Comparison of ENCODE assay signal across 9 mouse cellular contexts in the genomic region with DNA sequence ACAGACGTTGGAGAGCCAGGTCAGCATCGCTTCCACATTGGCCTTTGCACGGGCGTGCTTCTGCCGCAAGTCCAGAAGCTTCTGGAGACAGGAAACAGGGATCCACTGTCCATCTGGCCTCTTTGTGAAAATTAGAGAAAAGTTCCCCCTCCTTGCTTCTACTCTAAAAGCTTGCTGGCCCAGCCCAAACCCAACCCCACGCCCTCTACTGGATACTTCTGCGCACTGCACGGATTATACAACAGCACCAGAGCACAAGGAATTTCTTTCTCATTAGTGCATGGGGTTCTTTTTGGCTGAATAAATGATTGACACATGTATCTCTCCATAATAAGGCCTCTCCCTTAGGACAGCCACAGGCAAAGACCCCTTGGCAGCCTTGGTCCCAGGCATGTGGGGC. TPM values are rescaled to one million over a fixed set of nuclear protein-coding genes. Genes with fewer than 3 reads are reported as not detected.
DNase-seq lines count a peak whose midpoint lies in the region; ATAC-seq lines count a peak whose summit lies in the region.
"Had no signal": no experiment of that assay in that cellular context is flagged by ENCODE, and none has a peak within 500 bp of the region (broad histone marks: within the 10 kb centered on the region; RNA-seq: fewer than 3 reads in every experiment).

No protein-coding gene starts in this region.

- ATAC-seq in forebrain, embryonic 16.5 days = no peak
- ATAC-seq in limb, embryonic 11.5 days (ENCODE audit: insufficient number of reproducible peaks, low FRiP score, low TSS enrichment, low read depth) = no peak
- no peak for ATAC-seq in granulocyte monocyte progenitor cell, adult 5-6 weeks (replicated peaks; ENCODE audit: poor library complexity, severe bottlenecking)

- peaks cover 33% of the 10 kb centered on the region for H3K27me3 ChIP-seq in forebrain, embryonic 10.5 days (ENCODE audit: poor library complexity, severe bottlenecking)
- H3K27me3 ChIP-seq in forebrain, embryonic 16.5 days (replicated peaks; ENCODE audit: control insufficient read depth, insufficient read depth, low read length) = 0 out of 2 replicates have a peak, but pooled peaks cover 5% of the 10 kb centered on the region
- H3K27me3 ChIP-seq in limb, embryonic 11.5 days (ENCODE audit: control insufficient read depth, insufficient read depth, low read length) = no peaks in the 10 kb centered on the region

- peaks cover 29% of the 10 kb centered on the region for H3K4me1 ChIP-seq in forebrain, embryonic 10.5 days
- peaks cover 10% of the 10 kb centered on the region for H3K4me1 ChIP-seq in forebrain, embryonic 16.5 days (replicated peaks; ENCODE audit: control insufficient read depth, insufficient read depth, low read length)
- H3K4me1 ChIP-seq in brown adipose tissue, adult 24 weeks (ENCODE audit: control insufficient read depth, insufficient read depth, insufficient read length, low read length) = peaks cover 13% of the 10 kb centered on the region
- H3K4me1 ChIP-seq in limb, embryonic 11.5 days (ENCODE audit: control insufficient read depth, insufficient read depth, low read length) = peaks cover 6% of the 10 kb centered on the region; the same call in 1 of the 2 replicates

- 23% methylated on average over 8 of the region's 8 CpGs for WGBS in forebrain, embryonic 10.5 days
- WGBS in forebrain, embryonic 16.5 days = 33% methylated on average over 8 of the region's 8 CpGs
- WGBS in limb, embryonic 11.5 days = 23% methylated on average over 8 of the region's 8 CpGs

- peak; percentile 30 for DNase-seq in forebrain, embryonic 10.5 days (ENCODE audit: extremely low spot score, low spot score)
- peak; percentile 34 for DNase-seq in ovary, postnatal 14 days (ENCODE audit: low spot score)
- DNase-seq in ovary, adult 18-20 months (ENCODE audit: low spot score) = no peak
- peak; percentile 23 for DNase-seq in gastrocnemius, postnatal 25 days
- DNase-seq in limb, embryonic 11.5 days (ENCODE audit: low spot score) = peak; percentile 48

- H3K4me3 ChIP-seq in forebrain, embryonic 10.5 days = no peak overlapping the region
- H3K4me3 ChIP-seq in forebrain, embryonic 16.5 days (replicated peaks; ENCODE audit: low read length) = no peak overlapping the region
- H3K4me3 ChIP-seq in brown adipose tissue, adult 24 weeks (ENCODE audit: insufficient read depth, low read depth, low read length) = no peak overlapping the region
- no peak overlapping the region for H3K4me3 ChIP-seq in limb, embryonic 11.5 days (ENCODE audit: low read depth, low read length)
- H3K4me3 ChIP-seq: limb, embryonic 12.5 days had no signal

- H3K4me2 ChIP-seq in forebrain, embryonic 16.5 days (ENCODE audit: low read length) = no peak overlapping the region
- H3K4me2 ChIP-seq in limb, embryonic 11.5 days (ENCODE audit: low read depth, severe bottlenecking) = no peak overlapping the region
- H3K4me2 ChIP-seq: limb, embryonic 12.5 days had no signal

- H3K9me3 ChIP-seq in forebrain, embryonic 10.5 days = no peaks in the 10 kb centered on the region
- H3K9me3 ChIP-seq in forebrain, embryonic 16.5 days (ENCODE audit: control insufficient read depth, low read length) = no peaks in the 10 kb centered on the region
- H3K9me3 ChIP-seq in limb, embryonic 11.5 days (ENCODE audit: control insufficient read depth, low read length) = no peaks in the 10 kb centered on the region
- H3K9me3 ChIP-seq: limb, embryonic 12.5 days had no signal

- no peaks in the 10 kb centered on the region for H3K36me3 ChIP-seq in forebrain, embryonic 10.5 days (replicated peaks)
- no peaks in the 10 kb centered on the region for H3K36me3 ChIP-seq in forebrain, embryonic 16.5 days (ENCODE audit: control insufficient read depth, insufficient read depth)
- no peaks in the 10 kb centered on the region for H3K36me3 ChIP-seq in limb, embryonic 11.5 days (ENCODE audit: control insufficient read depth, insufficient read depth, low read length)
- H3K36me3 ChIP-seq: limb, embryonic 12.5 days had no signal

- H3K9ac ChIP-seq in forebrain, embryonic 16.5 days (replicated peaks; ENCODE audit: low read depth, low read length) = no peak overlapping the region
- no peak overlapping the region for H3K9ac ChIP-seq in limb, embryonic 11.5 days (ENCODE audit: low read length)
- H3K9ac ChIP-seq: limb, embryonic 12.5 days had no signal

- no peak overlapping the region for H3K27ac ChIP-seq in forebrain, embryonic 10.5 days
- no peak overlapping the region for H3K27ac ChIP-seq in forebrain, embryonic 16.5 days (ENCODE audit: low read length)
- peak overlapping the region; percentile 40 for H3K27ac ChIP-seq in brown adipose tissue, adult 24 weeks (replicated peaks; ENCODE audit: low read depth, low read length)
- H3K27ac ChIP-seq in limb, embryonic 11.5 days (replicated peaks; ENCODE audit: low read depth, low read length) = no peak overlapping the region
- H3K27ac ChIP-seq: limb, embryonic 12.5 days had no signal

RNA-seq across cellular contexts. Expression of a gene that starts 32.6 kb away (rescaled TPM):
- 2.3 and 2.5 TPM in 2 replicates for polyA plus RNA-seq in forebrain, embryonic 10.5 days (2016; fragmentation: Nextera tagmentation; extraction: Ambion mirVana)
- polyA plus RNA-seq in forebrain, embryonic 16.5 days (2015; fragmentation: Nextera tagmentation; extraction: Ambion mirVana) = 0.47 and 1.1 TPM in 2 replicates
- 0.95 and 2.2 TPM in 2 replicates for polyA plus RNA-seq in brown adipose tissue, adult 24 weeks (2012; ENCODE audit: insufficient read depth, insufficient read length, missing spikeins)
- total RNA-seq in gastrocnemius, postnatal 25 days (2021) = 1 to 10 TPM; 1.0 to 1.1 TPM
- 2.3 and 2.7 TPM in 2 replicates for polyA plus RNA-seq in limb, embryonic 11.5 days (2014; fragmentation: Nextera tagmentation; extraction: Ambion mirVana)
- total RNA-seq in granulocyte monocyte progenitor cell, adult 5-6 weeks (2014; fragmentation: Nextera tagmentation) = 0.47 TPM in 1 of 2 replicates, not detected in the other
- total RNA-seq in granulocyte monocyte progenitor cell, adult 5-6 weeks (2017) = 1.3 TPM in 1 of 2 replicates, not detected in the other
